Mouse (Mus musculus): ENCODE results near the gene Cyp2w1.

DNA sequence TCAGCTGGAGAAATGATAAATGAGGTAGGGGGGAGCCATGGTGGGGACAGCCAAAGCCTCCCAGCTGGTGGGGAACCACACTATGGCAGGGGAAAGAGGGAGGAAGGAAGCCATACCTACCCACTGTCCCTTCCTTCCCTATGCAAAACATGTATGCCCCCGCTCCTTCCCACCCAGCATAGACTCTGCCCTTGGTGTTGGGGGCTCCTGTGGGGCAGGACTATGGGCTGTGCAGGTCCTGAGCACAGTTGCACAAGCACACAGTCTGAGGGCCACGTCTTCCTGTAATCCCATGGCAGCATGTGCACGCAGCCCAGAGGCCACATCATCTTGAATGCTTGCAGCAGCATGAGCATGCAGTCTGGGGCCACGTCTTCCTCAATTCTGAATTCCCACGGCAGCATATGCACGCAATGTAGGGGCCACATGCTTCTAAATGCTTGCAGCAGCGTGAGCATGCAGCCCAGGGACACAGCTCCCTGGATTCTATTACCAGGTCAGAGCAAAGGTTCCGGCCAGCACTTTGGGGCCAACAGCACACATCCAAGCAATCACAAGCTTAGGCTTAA is 51.4 kb downstream of the Cyp2w1 start:
- TF ChIP-seq NANOG (IDR thresholded peaks at IDR 0.05; ENCODE audit: borderline replicate concordance, low read length) (no peak), CTCF (conservative IDR thresholded peaks at IDR 0.05; ENCODE audit: low read length) (no peak)
